Mouse (Mus musculus): ENCODE measurements around the gene Taar8c. TPM values are rescaled to one million over a fixed set of nuclear protein-coding genes. Genes with fewer than 3 reads are reported as not detected.
"Not testable (repeated sequence)": the region's sequence is repeated elsewhere in the genome, so short reads cannot be mapped to it uniquely, and the experiment has no call there.

Taar8c gene
- not detected in 2 replicates for polyA plus RNA-seq (2015; fragmentation: Nextera tagmentation; extraction: Ambion mirVana)

GRCm38 (mm10) chr10:24101812-24102211 is at the start of gene Taar8c:
Taar8c (minus strand) TSS chr10:24101912.
- WGBS (ENCODE audit: insufficient replicate concordance): 46% methylated on average over 1 of the region's 3 CpGs
- not testable (repeated sequence) for H3K36me3 ChIP-seq (replicated peaks); H3K4me2 ChIP-seq; H3K27ac ChIP-seq (replicated peaks); H3K4me1 ChIP-seq (replicated peaks); H3K4me3 ChIP-seq (replicated peaks); ATAC-seq (ENCODE audit: insufficient read depth); H3K27me3 ChIP-seq; H3K9ac ChIP-seq; H3K9me3 ChIP-seq (replicated peaks)

- no peaks in the 10 kb centered on the region for H3K27me3 ChIP-seq
- H3K27ac ChIP-seq (replicated peaks): no peak overlapping the region
- WGBS (ENCODE audit: insufficient replicate concordance): 36% methylated on average over 7 of the region's 7 CpGs
- no peaks in the 10 kb centered on the region for H3K9me3 ChIP-seq (replicated peaks)
- no peak overlapping the region for H3K9ac ChIP-seq
- H3K4me3 ChIP-seq (replicated peaks): peak overlapping the region; percentile 76
- ATAC-seq (ENCODE audit: insufficient read depth): no peak
- 0 out of 2 replicates have a peak, but pooled peaks cover 4% of the 10 kb centered on the region for H3K36me3 ChIP-seq (replicated peaks)
- H3K4me2 ChIP-seq: peak overlapping the region; percentile 80
- peaks cover 25% of the 10 kb centered on the region for H3K4me1 ChIP-seq (replicated peaks)
Observed at GRCm38 (mm10) chr10:24150086-24150485, 48.4 kb upstream of the Taar8c start.

- Histone ChIP-seq H3K27ac (replicated peaks) (peak within 1 kb of the TSS; percentile 77), H3K27me3 (no peaks in the 10 kb centered on the region), H3K9me3 (replicated peaks) (no peaks in the 10 kb centered on the region), H3K36me3 (replicated peaks) (0 out of 2 replicates have a peak, but pooled peaks cover 4% of the 10 kb centered on the region), H3K9ac (peak within 1 kb of the TSS; percentile 67), H3K4me1 (replicated peaks) (peaks cover 25% of the 10 kb centered on the region), H3K4me3 (replicated peaks) (peak within 1 kb of the TSS; percentile 76), H3K4me2 (peak within 1 kb of the TSS; percentile 80)
- WGBS (ENCODE audit: insufficient replicate concordance): under 1% methylated on average over 45 of the region's 45 CpGs
- peak; percentile 93 for ATAC-seq (ENCODE audit: insufficient read depth)
Observed at GRCm38 (mm10) chr10:24149135-24149781, 47.5 kb upstream of the Taar8c start, which contains the start of gene Stx7. Stx7 (plus strand) TSS chr10:24149302.

GRCm38 (mm10) chr10:24142735-24143134 is 41.0 kb upstream of the Taar8c start:
- Histone ChIP-seq H3K4me1 (replicated peaks) (peaks cover 2% of the 10 kb centered on the region; the same call in 1 of the 2 replicates), H3K36me3 (replicated peaks) (no peaks in the 10 kb centered on the region), H3K4me3 (replicated peaks) (no peak overlapping the region), H3K9ac (no peak overlapping the region), H3K27me3 (no peaks in the 10 kb centered on the region), H3K4me2 (no peak overlapping the region), H3K9me3 (replicated peaks) (no peaks in the 10 kb centered on the region), H3K27ac (replicated peaks) (no peak overlapping the region)
- 34% methylated on average over 3 of the region's 3 CpGs for WGBS (ENCODE audit: insufficient replicate concordance)
- no peak for ATAC-seq (ENCODE audit: insufficient read depth)

- Histone ChIP-seq H3K4me3 (replicated peaks) (no peak overlapping the region), H3K9ac (no peak overlapping the region), H3K36me3 (replicated peaks) (no peaks in the 10 kb centered on the region), H3K4me2 (no peak overlapping the region), H3K27ac (replicated peaks) (no peak overlapping the region), H3K9me3 (replicated peaks) (no peaks in the 10 kb centered on the region), H3K27me3 (no peaks in the 10 kb centered on the region), H3K4me1 (replicated peaks) (peaks cover 14% of the 10 kb centered on the region)
- ATAC-seq (ENCODE audit: insufficient read depth): no peak
- WGBS (ENCODE audit: insufficient replicate concordance): 50% methylated on average over 2 of the region's 2 CpGs
Observed at GRCm38 (mm10) chr10:24138623-24139261, 37.0 kb upstream of the Taar8c start.

- Histone ChIP-seq H3K36me3 (replicated peaks) (no peaks in the 10 kb centered on the region), H3K4me2 (no peak overlapping the region), H3K9ac (no peak overlapping the region), H3K27me3 (no peaks in the 10 kb centered on the region), H3K4me1 (replicated peaks) (peaks cover 30% of the 10 kb centered on the region), H3K9me3 (replicated peaks) (no peaks in the 10 kb centered on the region), H3K4me3 (replicated peaks) (no peak overlapping the region), H3K27ac (replicated peaks) (no peak overlapping the region)
- 39% methylated on average over 7 of the region's 7 CpGs for WGBS (ENCODE audit: insufficient replicate concordance)
- no peak; the same call in 1 of the 2 replicates for ATAC-seq (ENCODE audit: insufficient read depth)
Observed at GRCm38 (mm10) chr10:24134071-24134645, 32.4 kb upstream of the Taar8c start.

- ATAC-seq (ENCODE audit: insufficient read depth): peak; percentile 56; the same call in 1 of the 2 replicates
- H3K4me1 ChIP-seq (replicated peaks): peaks cover 30% of the 10 kb centered on the region
- H3K27me3 ChIP-seq: no peaks in the 10 kb centered on the region
- no peak overlapping the region for H3K4me2 ChIP-seq
- no peak overlapping the region for H3K4me3 ChIP-seq (replicated peaks)
- H3K9ac ChIP-seq: no peak overlapping the region
- H3K36me3 ChIP-seq (replicated peaks): no peaks in the 10 kb centered on the region
- H3K27ac ChIP-seq (replicated peaks): no peak overlapping the region
- no peaks in the 10 kb centered on the region for H3K9me3 ChIP-seq (replicated peaks)
- 6% methylated on average over 2 of the region's 2 CpGs for WGBS (ENCODE audit: insufficient replicate concordance)
Observed at GRCm38 (mm10) chr10:24133132-24133531, 31.4 kb upstream of the Taar8c start.

- Histone ChIP-seq H3K27me3 (no peaks in the 10 kb centered on the region), H3K9ac (no peak overlapping the region), H3K4me1 (replicated peaks) (peaks cover 30% of the 10 kb centered on the region), H3K36me3 (replicated peaks) (no peaks in the 10 kb centered on the region), H3K9me3 (replicated peaks) (no peaks in the 10 kb centered on the region), H3K27ac (replicated peaks) (no peak overlapping the region), H3K4me2 (peak overlapping the region; percentile 55; the same call in 1 of the 2 replicates), H3K4me3 (replicated peaks) (no peak overlapping the region)
- no peak for ATAC-seq (ENCODE audit: insufficient read depth)
- 44% methylated on average over 5 of the region's 5 CpGs for whole genome bisulfite sequencing (ENCODE audit: insufficient replicate concordance)
Observed at GRCm38 (mm10) chr10:24132273-24132672, 30.6 kb upstream of the Taar8c start.

- no peaks in the 10 kb centered on the region for H3K9me3 ChIP-seq (replicated peaks)
- H3K27me3 ChIP-seq: no peaks in the 10 kb centered on the region
- H3K36me3 ChIP-seq (replicated peaks): no peaks in the 10 kb centered on the region
- WGBS (ENCODE audit: insufficient replicate concordance): 22% methylated on average over 9 of the region's 9 CpGs
- peak overlapping the region; percentile 55 for H3K4me2 ChIP-seq
- no peak overlapping the region for H3K9ac ChIP-seq
- peak overlapping the region; percentile 39 for H3K4me3 ChIP-seq (replicated peaks)
- H3K4me1 ChIP-seq (replicated peaks): peaks cover 30% of the 10 kb centered on the region
- no peak overlapping the region for H3K27ac ChIP-seq (replicated peaks)
- ATAC-seq (ENCODE audit: insufficient read depth): peak; percentile 43; the same call in 1 of the 2 replicates
Observed at GRCm38 (mm10) chr10:24131451-24132262, 29.9 kb upstream of the Taar8c start.

- no peak overlapping the region for H3K4me2 ChIP-seq
- no peak overlapping the region for H3K9ac ChIP-seq
- peaks cover 3% of the 10 kb centered on the region; the same call in 1 of the 2 replicates for H3K4me1 ChIP-seq (replicated peaks)
- H3K27ac ChIP-seq (replicated peaks): no peak overlapping the region
- H3K36me3 ChIP-seq (replicated peaks): no peaks in the 10 kb centered on the region
- H3K4me3 ChIP-seq (replicated peaks): no peak overlapping the region
- ATAC-seq (ENCODE audit: insufficient read depth): no peak
- H3K9me3 ChIP-seq (replicated peaks): no peaks in the 10 kb centered on the region
- 29% methylated on average over 6 of the region's 6 CpGs for whole genome bisulfite sequencing (ENCODE audit: insufficient replicate concordance)
- no peaks in the 10 kb centered on the region for H3K27me3 ChIP-seq
Observed at GRCm38 (mm10) chr10:24111116-24111778, 9.5 kb upstream of the Taar8c start.
